Mouse (Mus musculus): ENCODE measurements around the gene Mios. TPM values are rescaled to one million over a fixed set of nuclear protein-coding genes. Genes with fewer than 3 reads are reported as not detected.

Gene Mios
- polyA plus RNA-seq, 1 experiment from 2014 or later = 22.2 TPM

DNA sequence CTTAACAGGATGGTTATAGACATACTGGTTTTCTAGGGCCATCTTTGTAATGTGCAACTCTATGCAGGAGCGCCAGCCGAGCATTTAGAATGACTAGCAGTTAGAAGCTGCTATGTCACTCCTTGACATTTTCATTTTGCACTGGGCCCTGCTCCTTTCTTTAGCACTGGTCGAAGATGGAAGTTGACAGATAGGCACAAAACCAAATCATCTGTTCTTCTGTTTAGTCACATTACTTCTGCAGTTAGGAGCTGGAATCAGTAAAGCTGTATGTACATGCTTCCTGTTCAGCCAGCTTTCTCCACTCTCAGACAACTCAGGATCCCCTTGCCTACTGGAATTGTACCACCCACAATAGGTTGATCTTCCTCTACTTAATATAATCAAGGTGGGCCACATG is 1.6 kb downstream of the Mios start:
- no peaks in the 10 kb centered on the region for H3K27me3 ChIP-seq (replicated peaks)
- 90% methylated on average over 3 of the region's 3 CpGs for WGBS
- no peak overlapping the region for H3K4me3 ChIP-seq (replicated peaks)
- H3K9ac ChIP-seq (replicated peaks) = no peak overlapping the region
- H3K4me2 ChIP-seq = peak overlapping the region; percentile 55
- no peak for ATAC-seq (ENCODE audit: low FRiP score)
- no peaks in the 10 kb centered on the region for H3K9me3 ChIP-seq (replicated peaks)
- H3K27ac ChIP-seq (replicated peaks) = no peak overlapping the region
- peaks cover 13% of the 10 kb centered on the region for H3K4me1 ChIP-seq
- peaks cover 11% of the 10 kb centered on the region for H3K36me3 ChIP-seq

DNA sequence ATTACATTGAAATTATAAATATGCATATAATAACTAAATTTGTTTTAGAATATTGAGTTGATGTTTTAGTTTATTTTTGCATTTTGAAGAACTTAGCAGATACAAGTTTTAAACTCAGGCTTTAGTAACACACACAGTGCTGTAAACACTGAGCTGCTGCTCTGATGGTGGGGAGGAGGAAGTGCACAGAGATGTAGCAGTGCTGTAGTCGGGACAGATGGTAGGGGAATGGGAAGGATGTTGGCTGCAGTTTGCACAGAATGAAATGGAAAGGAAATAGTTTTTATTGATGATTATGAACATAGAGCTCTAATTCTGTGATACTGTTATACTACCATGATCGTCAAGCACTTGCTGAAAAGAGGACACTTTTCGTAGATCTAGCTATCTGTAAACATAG is 18.0 kb downstream of the Mios start:
- Histone ChIP-seq H3K27me3 (replicated peaks) (no peaks in the 10 kb centered on the region), H3K27ac (replicated peaks) (no peak overlapping the region), H3K36me3 (peaks cover 33% of the 10 kb centered on the region), H3K4me3 (replicated peaks) (no peak overlapping the region), H3K9me3 (replicated peaks) (no peaks in the 10 kb centered on the region), H3K4me2 (no peak overlapping the region), H3K9ac (replicated peaks) (no peak overlapping the region), H3K4me1 (no peaks in the 10 kb centered on the region)
- no peak for ATAC-seq (ENCODE audit: low FRiP score)
- 83% methylated on average over 3 of the region's 3 CpGs for WGBS

DNA sequence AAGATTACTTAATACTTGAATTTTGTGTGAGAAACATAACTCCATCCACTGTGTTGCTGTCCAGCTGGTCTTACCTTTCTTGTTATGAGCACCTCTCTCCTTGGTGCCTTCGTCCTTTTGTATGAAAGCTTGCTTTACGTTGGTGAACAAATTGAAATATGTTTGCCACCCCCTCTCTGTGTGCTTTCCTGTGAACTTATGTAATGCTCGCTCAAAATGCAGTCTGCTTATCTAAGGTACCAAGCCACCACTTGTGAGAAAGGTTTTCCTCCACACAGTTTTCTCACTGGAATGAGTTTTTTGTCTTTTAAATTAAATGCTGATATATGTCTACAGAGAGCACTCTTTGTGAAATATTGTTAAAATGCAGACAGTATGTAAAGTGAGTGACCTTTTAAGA is 19.6 kb downstream of the Mios start:
- Histone ChIP-seq H3K27ac (replicated peaks) (no peak overlapping the region), H3K4me3 (replicated peaks) (no peak overlapping the region), H3K36me3 (peaks cover 40% of the 10 kb centered on the region), H3K9me3 (replicated peaks) (no peaks in the 10 kb centered on the region), H3K27me3 (replicated peaks) (no peaks in the 10 kb centered on the region), H3K9ac (replicated peaks) (no peak overlapping the region), H3K4me2 (no peak overlapping the region), H3K4me1 (no peaks in the 10 kb centered on the region)
- 94% methylated on average over 3 of the region's 3 CpGs for WGBS
- no peak for ATAC-seq (ENCODE audit: low FRiP score)

DNA sequence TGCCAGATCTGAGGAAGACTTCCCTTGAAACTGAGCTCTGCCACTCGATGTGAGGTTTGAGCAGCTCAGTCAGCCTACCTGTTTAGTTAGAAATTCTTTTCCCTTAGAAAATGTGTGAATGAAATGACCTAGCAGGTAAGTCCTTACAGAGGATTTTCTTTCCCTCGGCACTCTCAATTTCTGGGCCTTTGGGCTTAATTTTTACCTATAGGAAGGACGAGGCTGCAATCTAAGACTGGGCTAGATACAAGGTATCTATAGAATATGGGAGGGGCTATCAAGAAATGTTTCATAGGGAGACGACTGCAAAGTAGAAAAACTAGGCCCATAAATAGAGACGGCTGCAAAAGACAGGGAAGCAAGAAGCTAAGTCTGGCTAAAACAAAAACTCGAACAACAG is 49.3 kb downstream of the Mios start:
- Histone ChIP-seq H3K27me3 (replicated peaks) (no peaks in the 10 kb centered on the region), H3K4me3 (replicated peaks) (peak overlapping the region; percentile 65), H3K4me2 (peak overlapping the region; percentile 72), H3K36me3 (0 out of 2 replicates have a peak, but pooled peaks cover 3% of the 10 kb centered on the region), H3K4me1 (peaks cover 20% of the 10 kb centered on the region), H3K27ac (replicated peaks) (peak overlapping the region; percentile 85), H3K9ac (replicated peaks) (peak overlapping the region; percentile 72), H3K9me3 (replicated peaks) (no peaks in the 10 kb centered on the region)
- WGBS = 9% methylated on average over 6 of the region's 6 CpGs
- no peak for ATAC-seq (ENCODE audit: low FRiP score)

DNA sequence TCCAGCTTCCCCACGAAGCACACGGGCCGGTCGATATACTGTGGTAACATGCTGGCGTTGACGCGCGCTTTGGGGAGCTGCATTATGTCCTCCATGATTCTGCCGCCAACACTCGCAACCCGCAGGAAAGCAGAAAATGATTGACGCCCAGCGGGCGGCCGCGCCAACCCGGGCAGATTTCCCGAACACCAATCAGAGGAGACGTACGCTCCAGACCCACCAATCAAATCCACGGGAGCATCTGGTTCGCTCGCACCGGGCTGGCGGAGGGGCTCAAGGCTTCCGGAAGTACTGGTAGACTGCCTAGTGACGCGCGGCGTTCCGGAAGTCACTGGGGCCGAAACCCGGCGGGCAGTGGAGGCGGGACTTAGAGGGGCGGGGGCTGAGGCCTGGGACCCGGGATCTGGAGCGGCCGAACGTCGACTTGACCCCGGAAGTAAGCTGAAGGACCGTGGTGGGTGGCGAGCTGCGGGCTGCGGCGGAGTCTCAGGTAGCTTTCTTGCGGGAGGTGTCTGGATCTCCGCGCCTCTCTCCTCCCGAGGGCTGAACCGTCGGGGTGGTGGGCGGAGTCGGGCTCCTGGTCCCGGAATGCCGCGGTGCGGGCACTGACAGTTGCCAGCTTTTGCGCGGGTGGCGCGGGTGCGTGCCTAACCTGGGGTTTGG is 50.1 kb downstream of the Mios start, which contains the start of the genes Rpa3, Umad1 and Gm45062:
Gene Rpa3, minus strand, starts transcription at position 170 of the 663 bp plus-strand sequence.
Gene Umad1, plus strand, starts transcription at position 285 of the 663 bp plus-strand sequence.
Gene Gm45062, plus strand, starts transcription at position 447 of the 663 bp plus-strand sequence.
- Histone ChIP-seq H3K4me1 (peaks cover 20% of the 10 kb centered on the region), H3K4me3 (replicated peaks) (peak within 1 kb of the TSS; percentile 65), H3K27ac (replicated peaks) (peak within 1 kb of the TSS; percentile 88), H3K36me3 (0 out of 2 replicates have a peak, but pooled peaks cover 3% of the 10 kb centered on the region), H3K4me2 (peak within 1 kb of the TSS; percentile 86), H3K27me3 (replicated peaks) (no peaks in the 10 kb centered on the region), H3K9ac (replicated peaks) (peak within 1 kb of the TSS; percentile 80), H3K9me3 (replicated peaks) (no peaks in the 10 kb centered on the region)
- ATAC-seq (ENCODE audit: low FRiP score) = peak; percentile 100
- under 1% methylated on average over 63 of the region's 64 CpGs for WGBS

DNA sequence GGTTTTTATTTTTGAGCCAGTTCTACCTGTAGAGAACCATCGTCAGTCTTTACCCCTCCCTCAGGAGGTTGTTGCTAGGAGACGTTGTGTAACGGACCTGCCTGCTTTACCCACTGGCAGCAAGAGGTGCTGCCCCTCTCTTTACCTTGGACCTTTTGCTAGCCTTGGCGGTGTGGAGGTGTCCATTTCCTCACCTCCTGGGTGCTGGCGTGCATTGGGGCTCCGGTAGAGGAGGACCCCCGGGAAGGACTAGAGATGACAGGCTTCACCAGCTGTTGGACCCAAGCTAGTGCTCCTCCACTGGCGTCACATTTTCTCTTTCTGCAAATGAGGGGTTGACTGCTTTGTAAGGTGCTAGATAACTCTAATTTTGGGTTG is 50.6 kb downstream of the Mios start:
- 0 out of 2 replicates have a peak, but pooled peaks cover 3% of the 10 kb centered on the region for H3K36me3 ChIP-seq
- peak overlapping the region; percentile 86 for H3K4me2 ChIP-seq
- ATAC-seq (ENCODE audit: low FRiP score) = no peak
- H3K27me3 ChIP-seq (replicated peaks) = no peaks in the 10 kb centered on the region
- H3K9me3 ChIP-seq (replicated peaks) = no peaks in the 10 kb centered on the region
- H3K9ac ChIP-seq (replicated peaks) = peak overlapping the region; percentile 80
- 0% methylated on average over 8 of the region's 8 CpGs for WGBS
- H3K4me1 ChIP-seq = peaks cover 20% of the 10 kb centered on the region
- H3K4me3 ChIP-seq (replicated peaks) = peak overlapping the region; percentile 65
- peak overlapping the region; percentile 88 for H3K27ac ChIP-seq (replicated peaks)

DNA sequence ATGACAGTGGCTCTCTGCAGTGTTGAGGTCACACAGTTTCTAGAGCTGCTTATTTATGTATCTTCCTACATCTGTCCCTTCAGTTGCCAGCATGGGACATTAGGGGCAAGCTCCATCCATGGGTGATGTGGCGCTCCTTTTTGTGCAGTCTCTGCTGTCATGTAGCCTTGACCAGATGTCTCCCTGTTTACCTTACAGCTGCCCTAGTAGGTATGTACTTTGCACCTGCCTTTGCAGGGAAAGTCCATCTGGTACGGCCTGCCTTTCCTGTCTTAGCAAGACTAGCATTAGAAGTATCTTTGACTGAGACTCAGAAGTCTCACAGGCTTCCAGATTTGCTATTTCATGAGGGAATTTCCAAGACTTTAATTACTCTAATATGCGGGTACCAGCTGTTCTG is 62.0 kb downstream of the Mios start:
- H3K27ac ChIP-seq (replicated peaks) = no peak overlapping the region
- H3K9me3 ChIP-seq (replicated peaks) = no peaks in the 10 kb centered on the region
- no peaks in the 10 kb centered on the region for H3K4me1 ChIP-seq
- peaks cover 9% of the 10 kb centered on the region; the same call in 1 of the 2 replicates for H3K36me3 ChIP-seq
- H3K4me2 ChIP-seq = no peak overlapping the region
- WGBS = 80% methylated on average over 3 of the region's 3 CpGs
- H3K27me3 ChIP-seq (replicated peaks) = no peaks in the 10 kb centered on the region
- no peak overlapping the region for H3K9ac ChIP-seq (replicated peaks)
- ATAC-seq (ENCODE audit: low FRiP score) = no peak
- no peak overlapping the region for H3K4me3 ChIP-seq (replicated peaks)

DNA sequence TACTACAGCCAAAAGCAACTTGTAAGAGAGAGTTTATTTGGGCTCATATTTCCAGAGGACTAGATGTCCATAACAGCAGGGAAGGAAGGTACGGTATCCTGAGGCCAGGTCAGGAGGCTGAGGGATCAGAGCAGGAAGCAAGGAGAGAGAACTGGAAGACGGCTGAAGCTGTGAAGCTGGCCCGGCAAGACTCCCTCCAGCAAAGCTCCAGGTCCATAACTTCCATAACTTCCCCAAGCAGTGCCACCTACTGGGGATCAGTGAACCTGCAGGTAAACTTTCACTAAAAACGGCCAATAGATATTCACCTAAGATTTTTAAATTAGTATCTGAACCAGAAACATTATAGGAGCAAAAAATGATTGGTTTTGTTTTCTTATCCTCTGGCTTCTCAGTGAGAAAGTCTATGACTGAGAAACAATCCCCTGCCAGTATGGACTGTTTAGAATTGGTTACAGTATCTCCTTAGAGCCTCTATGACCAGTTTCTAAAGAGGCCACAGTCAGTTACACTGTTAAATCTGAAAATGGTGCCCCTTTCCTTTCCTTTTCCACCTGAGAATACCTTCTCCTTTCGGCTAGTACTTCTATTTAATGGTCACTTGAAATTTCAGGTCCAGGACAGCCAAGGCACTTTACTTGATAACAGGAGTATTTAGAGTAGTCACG is 65.5 kb downstream of the Mios start:
- no peak overlapping the region for H3K27ac ChIP-seq (replicated peaks)
- H3K27me3 ChIP-seq (replicated peaks) = no peaks in the 10 kb centered on the region
- peak; percentile 57; the same call in 1 of the 2 replicates for ATAC-seq (ENCODE audit: low FRiP score)
- peaks cover 9% of the 10 kb centered on the region; the same call in 1 of the 2 replicates for H3K36me3 ChIP-seq
- H3K9me3 ChIP-seq (replicated peaks) = no peaks in the 10 kb centered on the region
- H3K9ac ChIP-seq (replicated peaks) = no peak overlapping the region
- H3K4me3 ChIP-seq (replicated peaks) = no peak overlapping the region
- 38% methylated on average over 6 of the region's 6 CpGs for WGBS
- no peaks in the 10 kb centered on the region for H3K4me1 ChIP-seq
- H3K4me2 ChIP-seq = no peak overlapping the region

DNA sequence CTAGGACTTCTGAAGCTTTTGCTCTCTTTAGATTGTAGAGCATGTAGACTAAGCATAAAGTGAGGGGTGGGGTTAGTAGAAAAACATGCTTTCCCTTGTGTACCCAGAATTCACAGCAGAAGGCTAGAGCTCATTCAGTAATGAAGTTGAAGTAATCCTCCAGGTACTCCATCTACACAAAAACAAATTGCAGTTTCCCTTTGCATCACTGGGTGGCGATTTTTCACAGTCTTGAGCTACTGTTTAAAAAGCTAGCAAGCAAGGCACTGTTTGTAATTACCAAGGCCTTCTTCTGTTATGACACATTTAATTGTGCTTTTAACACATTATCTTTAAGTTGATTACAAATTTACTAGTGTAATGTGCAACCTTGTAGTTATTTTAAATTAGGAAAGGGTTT is 66.1 kb downstream of the Mios start:
- no peak overlapping the region for H3K9ac ChIP-seq (replicated peaks)
- 11% methylated on average over 1 of the region's 1 CpGs for WGBS
- H3K27me3 ChIP-seq (replicated peaks) = no peaks in the 10 kb centered on the region
- H3K9me3 ChIP-seq (replicated peaks) = no peaks in the 10 kb centered on the region
- peak; percentile 87 for ATAC-seq (ENCODE audit: low FRiP score)
- no peak overlapping the region for H3K4me3 ChIP-seq (replicated peaks)
- peaks cover 9% of the 10 kb centered on the region; the same call in 1 of the 2 replicates for H3K36me3 ChIP-seq
- no peak overlapping the region for H3K27ac ChIP-seq (replicated peaks)
- no peaks in the 10 kb centered on the region for H3K4me1 ChIP-seq
- no peak overlapping the region for H3K4me2 ChIP-seq

DNA sequence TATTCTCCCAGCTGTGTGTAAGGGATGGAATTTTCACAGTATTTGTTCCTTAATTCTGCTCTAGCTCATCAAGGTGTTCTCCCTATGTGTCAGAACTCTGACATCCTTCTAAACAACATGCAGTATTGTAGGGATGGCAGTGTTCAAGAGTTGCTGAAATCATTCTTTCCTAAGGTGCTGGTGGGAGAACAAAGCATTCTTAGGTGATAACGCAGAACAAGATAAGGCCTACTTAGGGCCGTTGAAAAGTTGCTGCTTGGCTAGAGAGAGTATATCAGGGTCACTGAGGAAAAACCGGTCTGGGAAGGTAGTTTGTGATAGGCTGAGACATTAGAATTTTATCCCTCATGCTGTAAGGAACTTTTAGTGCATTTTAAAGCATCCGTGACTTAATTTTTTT is 67.4 kb downstream of the Mios start:
- no peak overlapping the region for H3K4me3 ChIP-seq (replicated peaks)
- H3K9me3 ChIP-seq (replicated peaks) = no peaks in the 10 kb centered on the region
- no peaks in the 10 kb centered on the region for H3K4me1 ChIP-seq
- H3K27ac ChIP-seq (replicated peaks) = no peak overlapping the region
- no peak for ATAC-seq (ENCODE audit: low FRiP score)
- H3K36me3 ChIP-seq = peaks cover 5% of the 10 kb centered on the region; the same call in 1 of the 2 replicates
- H3K4me2 ChIP-seq = no peak overlapping the region
- no peaks in the 10 kb centered on the region for H3K27me3 ChIP-seq (replicated peaks)
- 81% methylated on average over 4 of the region's 4 CpGs for WGBS
- no peak overlapping the region for H3K9ac ChIP-seq (replicated peaks)

DNA sequence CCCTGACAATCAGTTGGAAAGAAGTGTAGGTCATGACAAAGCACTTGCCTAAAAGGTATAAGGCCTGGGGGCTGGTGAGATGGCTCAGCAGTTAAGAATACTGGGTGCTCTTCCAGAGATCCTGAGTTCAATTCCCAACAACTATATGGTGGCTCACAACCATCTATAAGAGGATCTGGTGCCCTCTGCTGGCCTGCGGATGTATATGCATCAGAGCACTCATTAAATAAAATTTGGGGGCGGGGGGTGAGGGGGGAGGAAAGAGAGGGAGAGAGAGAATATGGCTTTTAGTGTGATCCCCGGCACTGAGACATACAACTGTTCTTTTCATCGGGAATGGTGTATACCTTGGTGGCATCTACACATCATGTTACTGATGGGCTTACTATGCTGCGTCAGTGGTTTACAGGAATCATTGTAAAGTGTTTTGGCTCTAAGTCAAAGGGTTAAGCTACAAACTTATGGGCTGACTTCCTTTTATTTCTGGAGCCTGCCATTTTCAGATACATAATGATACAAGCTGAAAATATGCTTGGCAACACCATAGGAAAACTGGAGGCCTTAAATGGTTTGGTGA is 69.5 kb downstream of the Mios start:
- Histone ChIP-seq H3K4me2 (no peak overlapping the region), H3K4me3 (replicated peaks) (no peak overlapping the region), H3K9ac (replicated peaks) (no peak overlapping the region), H3K9me3 (replicated peaks) (no peaks in the 10 kb centered on the region), H3K27ac (replicated peaks) (no peak overlapping the region), H3K4me1 (no peaks in the 10 kb centered on the region), H3K36me3 (no peaks in the 10 kb centered on the region; the same call in 1 of the 2 replicates), H3K27me3 (replicated peaks) (no peaks in the 10 kb centered on the region)
- ATAC-seq (ENCODE audit: low FRiP score) = no peak
- WGBS = 76% methylated on average over 5 of the region's 5 CpGs
